Mouse (Mus musculus): ENCODE results near the gene Svop.

DNA sequence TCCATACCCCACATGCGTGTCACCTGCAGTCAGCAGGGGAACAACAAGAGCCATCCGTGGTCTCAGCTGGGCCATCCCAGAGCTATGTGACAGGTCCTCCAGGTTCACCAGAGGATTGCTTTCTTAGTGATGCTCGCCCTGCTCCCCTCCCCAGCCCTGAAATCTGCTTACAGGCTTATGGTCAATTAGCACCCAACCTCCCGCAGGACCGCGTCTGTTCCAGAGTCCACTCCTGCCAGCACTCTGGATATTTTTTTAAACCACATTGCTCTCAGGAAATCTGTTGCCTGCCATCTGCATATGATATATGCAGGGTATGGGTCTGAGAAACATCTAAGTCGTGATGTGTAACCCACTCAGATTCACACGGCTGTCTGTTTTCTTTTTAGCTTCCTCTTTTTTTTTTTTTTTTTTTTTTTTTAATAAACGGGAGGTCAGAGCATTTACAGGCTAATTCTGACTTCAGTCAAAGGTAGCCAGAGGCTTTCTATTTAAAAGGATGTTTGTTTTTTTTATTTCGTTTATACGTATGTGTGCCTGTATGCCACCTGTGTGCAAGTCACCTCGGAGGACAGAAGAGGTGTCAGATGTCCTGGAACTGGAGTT is 3.4 kb downstream of the Svop start:
- TF ChIP-seq CTCF (IDR thresholded peaks at IDR 0.05; ENCODE audit: low read depth) (no peak), EP300 (IDR thresholded peaks at IDR 0.05; ENCODE audit: low read depth) (no peak)
